Mouse (Mus musculus): ENCODE measurements around the gene Il10rb. TPM values are rescaled to one million over a fixed set of nuclear protein-coding genes. Genes with fewer than 3 reads are reported as not detected.

Il10rb gene
- polyA plus RNA-seq (2012; rRNA removed) = 52.4 and 54.7 TPM in 2 replicates

- DNase-seq (ENCODE audit: low spot score) = peak; percentile 70
These were observed at the start of gene Il10rb for GRCm38 (mm10) chr16:91405640-91406584. Gene Il10rb (plus strand): TSS chr16:91406164.

GRCm38 (mm10) chr16:91356760-91357525 lies 49.0 kb upstream of the Il10rb start:
- no peak for DNase-seq (ENCODE audit: low spot score)

GRCm38 (mm10) chr16:91357526-91357900 lies 48.5 kb upstream of the Il10rb start:
- no peak for DNase-seq (ENCODE audit: low spot score)

GRCm38 (mm10) chr16:91358555-91358954 lies 47.4 kb upstream of the Il10rb start:
- no peak for DNase-seq (ENCODE audit: low spot score)

GRCm38 (mm10) chr16:91359531-91359930 lies 46.4 kb upstream of the Il10rb start:
- DNase-seq (ENCODE audit: low spot score) = no peak

GRCm38 (mm10) chr16:91360162-91360561 lies 45.8 kb upstream of the Il10rb start:
- DNase-seq (ENCODE audit: low spot score) = no peak

- DNase-seq (ENCODE audit: low spot score) = no peak
These were observed 44.0 kb upstream of the Il10rb start for GRCm38 (mm10) chr16:91362006-91362405.

GRCm38 (mm10) chr16:91362616-91363272 lies 43.2 kb upstream of the Il10rb start:
- no peak for DNase-seq (ENCODE audit: low spot score)

GRCm38 (mm10) chr16:91363483-91363882 lies 42.5 kb upstream of the Il10rb start:
- no peak for DNase-seq (ENCODE audit: low spot score)

GRCm38 (mm10) chr16:91366567-91366966 lies 39.4 kb upstream of the Il10rb start:
- no peak for DNase-seq (ENCODE audit: low spot score)

- no peak for DNase-seq (ENCODE audit: low spot score)
These were observed 38.9 kb upstream of the Il10rb start for GRCm38 (mm10) chr16:91367066-91367465.

- DNase-seq (ENCODE audit: low spot score) = peak; percentile 59
These were observed 33.1 kb upstream of the Il10rb start, which contains the start of gene Ifnar2 for GRCm38 (mm10) chr16:91372577-91373472. Gene Ifnar2 (plus strand): TSS chr16:91372783.

- DNase-seq (ENCODE audit: low spot score) = no peak
These were observed 32.3 kb upstream of the Il10rb start for GRCm38 (mm10) chr16:91373473-91374252.

- DNase-seq (ENCODE audit: low spot score) = no peak
These were observed 31.7 kb upstream of the Il10rb start for GRCm38 (mm10) chr16:91374253-91374634.

- no peak for DNase-seq (ENCODE audit: low spot score)
These were observed 29.3 kb upstream of the Il10rb start for GRCm38 (mm10) chr16:91376701-91377100.

- DNase-seq (ENCODE audit: low spot score) = no peak
These were observed 27.5 kb upstream of the Il10rb start for GRCm38 (mm10) chr16:91378431-91378986.

- no peak for DNase-seq (ENCODE audit: low spot score)
These were observed 27.0 kb upstream of the Il10rb start for GRCm38 (mm10) chr16:91378991-91379390.

GRCm38 (mm10) chr16:91379412-91379811 lies 26.6 kb upstream of the Il10rb start:
- DNase-seq (ENCODE audit: low spot score) = no peak

GRCm38 (mm10) chr16:91380151-91380550 lies 25.8 kb upstream of the Il10rb start:
- DNase-seq (ENCODE audit: low spot score) = no peak

- DNase-seq (ENCODE audit: low spot score) = no peak
These were observed 24.4 kb upstream of the Il10rb start for GRCm38 (mm10) chr16:91381606-91382005.
